Mouse (Mus musculus): ENCODE results near the gene H2afj.

The H2afj gene

GRCm38 (mm10) chr6:136805409-136805775 is 2.7 kb upstream of the H2afj start:
- peak; percentile 28 for DNase-seq (ENCODE audit: low read depth)

DNA sequence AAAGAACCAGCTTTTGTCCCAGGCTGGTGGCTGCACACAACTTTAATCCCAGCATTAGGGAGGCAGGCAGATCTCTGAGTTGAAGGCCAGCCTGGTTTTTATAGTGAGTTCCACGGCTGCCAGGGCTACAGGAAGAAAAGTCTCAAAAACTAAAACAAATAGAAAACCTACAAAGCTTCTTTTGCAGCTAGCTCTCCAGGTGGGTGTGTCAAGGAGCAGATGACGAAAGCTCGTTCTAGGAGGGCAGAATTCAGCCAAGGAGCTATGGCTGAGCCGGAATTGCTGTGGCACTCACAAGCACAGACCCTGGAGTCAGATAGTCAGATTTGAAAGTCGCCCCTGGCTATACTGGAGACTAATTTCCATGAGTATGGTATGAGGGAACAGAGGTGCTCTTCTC is 1.2 kb upstream of the H2afj start:
- no peak for DNase-seq (ENCODE audit: low read depth)

DNA sequence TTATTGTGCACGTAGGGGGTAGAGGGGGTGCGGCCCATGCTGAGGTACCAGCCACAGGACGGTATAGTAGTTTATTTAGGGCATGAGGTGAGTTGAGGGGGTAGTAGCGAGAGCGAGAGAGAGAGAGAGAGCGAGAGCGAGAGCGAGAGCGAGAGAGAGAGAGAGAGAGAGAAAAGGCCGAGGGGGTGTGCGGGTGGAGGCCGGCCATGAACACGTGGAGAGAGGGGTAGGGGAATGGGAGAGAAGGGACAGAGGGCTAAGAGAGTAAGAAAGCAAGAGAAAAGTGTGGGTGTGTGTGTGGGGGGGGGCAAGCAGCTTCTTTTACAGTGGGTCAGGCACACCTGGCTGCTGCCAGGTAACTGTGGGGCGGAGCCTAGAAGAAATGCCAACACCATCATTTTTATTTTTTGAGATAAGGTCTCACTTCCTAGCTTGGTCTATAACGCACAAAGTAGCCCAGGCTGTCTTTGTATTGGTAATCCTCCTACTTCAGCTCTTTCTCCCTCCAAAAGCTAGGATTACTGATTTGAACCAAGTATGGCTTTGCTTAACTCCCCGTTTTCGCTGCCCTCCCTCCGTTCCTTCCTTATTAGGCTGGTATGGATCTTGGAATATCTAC is 540 bp upstream of the H2afj start:
- DNase-seq (ENCODE audit: low read depth), result no peak

DNA sequence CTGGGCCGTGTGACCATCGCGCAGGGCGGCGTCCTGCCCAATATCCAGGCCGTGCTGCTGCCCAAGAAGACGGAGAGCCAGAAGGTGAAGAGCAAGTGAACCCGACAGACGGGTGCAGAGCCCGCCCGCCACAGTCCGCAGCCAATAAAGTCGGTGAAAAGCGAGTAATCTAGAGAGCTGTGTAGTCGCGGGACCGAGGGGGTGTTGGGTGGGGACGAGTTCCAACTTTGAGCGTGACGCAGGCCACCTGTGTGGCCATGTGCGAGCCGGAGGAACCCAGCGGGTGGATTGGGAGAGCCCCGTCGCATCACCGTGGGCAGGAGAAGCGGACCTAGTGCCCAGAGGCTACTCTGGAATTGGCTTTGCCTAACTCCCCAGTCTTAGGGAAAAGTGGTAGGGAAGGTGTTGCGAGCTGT is 595 bp downstream of the H2afj start:
- peak; percentile 68 for DNase-seq (ENCODE audit: low read depth)

GRCm38 (mm10) chr6:136809077-136809476 is 1.0 kb downstream of the H2afj start:
- DNase-seq (ENCODE audit: low read depth), result peak; percentile 83

DNA sequence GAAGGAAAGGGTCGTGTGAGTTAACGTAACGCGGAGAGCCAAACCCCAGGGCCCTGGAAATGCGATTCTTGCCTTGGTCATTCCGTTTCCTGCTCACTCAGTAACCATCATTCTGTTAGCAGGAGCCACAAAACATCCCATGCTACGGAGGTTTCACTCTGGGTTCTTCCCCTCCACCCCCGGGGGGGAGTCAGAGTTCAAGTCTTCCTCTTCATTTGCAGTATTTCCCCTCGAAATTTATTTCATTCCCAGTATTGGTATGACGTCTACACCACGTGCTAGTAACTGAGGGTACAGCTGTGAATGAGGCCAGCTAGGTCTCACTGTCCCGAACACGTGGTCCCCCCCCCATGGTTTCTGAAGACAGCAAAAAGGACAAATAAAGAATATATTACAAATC is 1.6 kb downstream of the H2afj start:
- peak; percentile 49 for DNase-seq (ENCODE audit: low read depth)

GRCm38 (mm10) chr6:136811196-136811595 is 3.2 kb downstream of the H2afj start:
- no peak for DNase-seq (ENCODE audit: low read depth)

DNA sequence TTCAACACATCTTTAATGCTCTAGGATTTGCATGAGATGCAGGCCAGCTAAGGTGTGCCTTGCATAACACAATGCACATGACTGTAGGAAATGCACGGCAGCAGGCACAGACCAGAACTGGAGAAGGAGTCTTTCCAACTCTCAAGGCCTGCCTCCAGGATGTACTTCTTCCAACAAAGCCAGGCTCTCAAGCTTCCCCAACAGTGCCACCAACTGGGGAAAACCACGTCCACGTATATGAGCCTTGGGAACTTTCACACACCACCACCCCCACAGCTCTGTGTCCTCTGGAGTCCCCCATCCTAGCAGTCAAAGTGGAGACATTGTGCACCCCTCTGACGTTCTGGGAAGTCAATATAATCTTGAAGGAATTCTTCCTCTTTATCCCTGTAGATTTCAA is 5.1 kb downstream of the H2afj start:
- DNase-seq (ENCODE audit: low read depth), result no peak

DNA sequence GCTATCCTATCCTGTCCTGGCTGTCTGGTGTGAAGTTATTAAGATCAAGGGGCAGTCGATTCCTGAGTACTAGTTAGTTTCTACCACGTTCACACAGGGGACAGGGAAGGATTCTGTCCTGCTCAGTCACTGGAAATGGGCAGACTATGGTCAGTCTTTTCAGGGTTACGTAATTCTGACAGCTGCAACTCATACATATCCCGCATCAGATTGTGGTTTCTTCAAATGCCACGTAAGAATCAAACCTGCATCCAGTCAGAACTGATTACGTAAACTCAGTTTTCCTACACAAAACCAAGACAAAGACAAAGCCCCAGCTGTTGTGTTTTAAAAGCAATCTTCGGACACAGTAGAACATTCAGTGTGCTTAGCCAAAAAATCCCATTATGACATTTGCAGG is 7.3 kb downstream of the H2afj start:
- no peak for DNase-seq (ENCODE audit: low read depth)

GRCm38 (mm10) chr6:136816826-136817225 is 8.8 kb downstream of the H2afj start:
- no peak for DNase-seq (ENCODE audit: low read depth)

GRCm38 (mm10) chr6:136817549-136817948 is 9.5 kb downstream of the H2afj start:
- no peak for DNase-seq (ENCODE audit: low read depth)

DNA sequence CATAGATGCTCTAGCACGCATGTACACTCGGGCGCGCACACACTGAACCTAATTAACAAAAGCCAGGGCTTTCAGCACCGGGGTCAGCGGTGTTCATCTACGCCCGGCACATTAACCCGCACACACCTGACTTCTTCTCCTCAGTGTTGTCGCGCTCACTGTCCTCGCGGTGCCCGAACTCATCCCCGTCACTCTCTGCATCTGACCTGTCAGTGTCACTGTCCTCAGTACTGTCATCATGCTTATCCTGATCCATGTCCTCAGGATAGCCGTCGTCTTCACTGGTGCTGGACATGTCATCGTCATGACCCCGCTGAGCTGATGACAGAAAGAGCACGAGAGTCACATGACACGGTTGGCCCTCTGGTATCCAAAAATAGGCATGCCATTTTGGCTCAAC is 12.3 kb downstream of the H2afj start:
- no peak for DNase-seq (ENCODE audit: low read depth)

DNA sequence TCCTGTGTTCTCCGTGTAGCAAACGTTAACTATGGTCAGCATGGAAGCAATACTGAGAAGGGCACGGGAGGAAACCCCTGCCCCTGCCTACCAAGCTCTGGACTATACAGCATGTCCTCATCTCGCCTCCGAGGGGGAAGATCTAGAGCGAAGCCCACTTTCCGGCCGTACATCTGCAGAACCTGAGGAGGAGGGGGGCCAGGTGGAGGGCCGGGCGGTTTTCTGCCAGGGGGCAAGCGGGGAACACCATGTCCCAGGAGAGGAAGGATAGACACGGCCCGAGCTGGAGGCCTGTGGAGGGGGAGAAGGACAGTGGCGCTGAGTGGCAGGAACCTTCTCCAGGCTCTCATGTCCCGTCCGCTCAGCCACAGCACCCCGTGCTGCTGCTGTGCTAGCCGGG is 13.0 kb downstream of the H2afj start:
- DNase-seq (ENCODE audit: low read depth), result no peak

DNA sequence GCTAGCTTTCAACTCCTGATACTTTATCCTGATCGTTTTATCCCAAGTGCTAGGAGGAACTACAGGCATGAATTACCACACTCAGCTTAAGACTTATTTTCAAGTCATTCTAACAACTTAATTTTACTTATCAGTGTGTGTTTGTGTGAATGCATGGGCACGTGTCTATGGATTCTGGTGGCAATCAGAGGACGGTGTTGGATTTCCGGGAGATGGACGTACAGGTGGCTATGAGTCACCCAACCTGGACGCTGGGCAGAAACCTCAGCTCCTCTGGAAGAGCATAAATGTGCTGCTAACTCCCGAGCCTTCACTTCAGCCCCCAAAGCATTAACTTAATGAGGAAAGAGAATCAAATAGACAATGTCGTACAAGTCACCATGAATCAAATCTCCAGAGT is 16.9 kb downstream of the H2afj start:
- DNase-seq (ENCODE audit: low read depth), result no peak

DNA sequence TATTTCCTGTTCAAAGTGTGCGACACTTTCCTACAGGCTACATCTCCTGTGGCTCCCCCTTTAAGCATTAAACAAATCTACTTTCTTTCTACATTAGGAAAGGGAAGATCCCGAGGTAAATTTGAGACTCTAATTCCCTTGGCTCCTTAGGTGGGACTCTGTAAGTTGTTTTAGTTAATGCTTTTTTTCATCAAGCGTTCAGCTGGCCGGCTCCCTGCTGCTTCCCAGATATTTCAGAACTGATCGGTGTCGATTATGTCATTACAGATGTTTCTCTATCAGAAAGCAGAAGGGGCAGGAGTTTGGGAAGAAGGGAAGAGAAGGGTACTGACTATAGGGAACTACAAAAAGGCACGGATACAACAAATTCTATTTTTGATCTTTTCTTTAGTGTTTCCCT is 19.1 kb downstream of the H2afj start:
- DNase-seq (ENCODE audit: low read depth), result no peak

DNA sequence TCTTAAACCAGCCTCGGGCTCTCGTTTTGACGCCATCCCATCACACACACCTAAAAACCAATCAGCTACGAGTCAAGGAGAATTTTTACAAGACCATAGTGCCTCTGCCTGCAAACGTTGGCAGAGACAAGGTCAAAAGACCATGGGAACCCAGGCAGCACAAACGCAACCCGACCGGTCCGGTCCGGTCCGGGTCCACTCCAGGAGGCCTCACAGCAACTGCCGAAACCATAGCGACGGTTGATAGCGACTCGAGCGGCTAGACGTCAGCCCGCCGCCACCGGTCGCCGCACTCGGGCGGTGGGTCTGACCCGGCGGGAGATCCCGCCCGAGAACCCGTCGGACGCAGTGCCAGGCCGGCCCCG is 19.5 kb downstream of the H2afj start, which contains the start of gene BC049715:
TSS of gene BC049715 (plus strand) at position 111 of the 365 bp plus-strand sequence.
- DNase-seq (ENCODE audit: low read depth), result no peak

GRCm38 (mm10) chr6:136827881-136828561 is 20.0 kb downstream of the H2afj start, which contains the start of gene Wbp11:
Gene Wbp11, minus strand, starts transcription at chr6:136828233.
- DNase-seq (ENCODE audit: low read depth), result peak; percentile 96

DNA sequence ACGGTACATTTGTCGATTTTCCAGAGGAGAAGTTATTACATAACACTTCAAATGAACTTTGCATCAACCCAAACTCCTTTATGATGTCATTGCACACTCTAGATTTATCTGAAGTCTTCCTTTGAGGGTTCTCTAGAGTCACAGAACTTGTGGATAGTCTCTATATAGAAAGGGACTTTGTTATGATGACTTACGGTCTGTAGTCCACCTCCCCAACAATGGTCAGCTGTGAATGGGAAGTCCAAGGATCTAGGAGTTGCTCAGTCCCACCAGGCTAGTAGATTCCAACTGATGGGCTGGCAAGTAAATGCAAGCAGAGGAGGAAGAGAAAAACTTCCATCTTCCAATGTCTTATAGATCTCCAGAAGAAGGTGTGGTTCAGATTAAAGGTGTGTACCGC is 20.6 kb downstream of the H2afj start:
- no peak for DNase-seq (ENCODE audit: low read depth)

DNA sequence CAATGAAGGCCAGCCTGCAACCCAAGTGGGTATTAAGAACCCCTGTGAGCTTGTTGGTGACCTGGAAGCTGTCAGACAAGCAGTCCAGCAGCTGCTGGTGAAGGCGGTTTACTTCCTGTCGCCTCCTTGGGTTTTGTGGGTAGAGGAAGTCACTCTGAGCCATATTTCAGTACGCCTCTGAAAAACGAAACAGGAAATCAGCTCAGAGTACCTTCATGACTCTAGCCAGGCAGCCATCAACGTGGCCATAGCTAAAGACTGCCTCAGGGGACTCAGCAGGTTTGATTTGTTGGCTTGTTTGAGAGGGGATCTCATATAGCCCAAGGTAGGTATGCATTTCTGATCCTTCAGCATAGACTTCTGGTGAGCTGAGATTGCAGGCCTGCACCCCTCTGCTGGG is 23.7 kb downstream of the H2afj start:
- DNase-seq (ENCODE audit: low read depth), result peak; percentile 69

DNA sequence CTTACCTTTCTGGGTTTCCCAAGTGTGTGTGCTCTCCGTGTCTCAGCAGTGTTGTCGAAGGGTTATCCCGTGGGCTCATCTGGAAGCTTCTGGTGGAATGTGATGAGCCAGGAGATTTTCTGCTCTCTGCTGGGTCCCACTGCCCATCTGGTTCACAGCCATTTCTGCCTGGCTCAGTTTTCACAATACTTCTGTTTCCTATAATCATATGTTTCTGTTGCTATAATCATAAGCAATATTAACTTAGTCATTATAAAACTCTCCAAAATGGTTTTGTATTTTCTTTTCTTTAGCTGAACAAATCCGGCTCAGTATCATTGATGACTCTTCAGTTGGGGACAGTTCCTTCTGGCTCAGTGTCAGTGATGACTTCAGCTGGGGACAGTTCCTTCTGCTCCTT is 27.3 kb downstream of the H2afj start, which contains the start of gene Smco3:
TSS of gene Smco3 (minus strand) at position 101 of the 400 bp plus-strand sequence.
- no peak for DNase-seq (ENCODE audit: low read depth)

DNA sequence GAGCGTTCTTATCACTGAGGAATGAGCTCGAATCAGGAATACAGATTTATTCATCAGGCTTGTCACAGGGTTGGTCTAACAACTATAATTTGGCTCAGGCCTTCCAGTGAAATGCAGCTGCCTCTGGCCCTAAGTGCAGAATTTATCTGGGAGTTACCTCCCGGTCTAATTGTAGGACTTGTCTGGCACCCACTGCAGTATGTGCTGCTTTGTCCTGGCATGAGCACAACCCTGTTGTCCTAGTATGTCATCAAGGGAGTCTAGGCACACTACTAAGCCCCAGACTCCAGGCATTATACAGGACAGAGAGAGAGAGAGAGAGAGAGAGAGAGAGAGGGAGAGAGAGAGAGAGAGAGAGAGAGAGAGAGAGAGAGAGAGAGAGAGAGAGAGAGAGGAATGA is 29.3 kb downstream of the H2afj start:
- DNase-seq (ENCODE audit: low read depth), result no peak

- no peak for DNase-seq (ENCODE audit: low read depth)
Observed at GRCm38 (mm10) chr6:136844903-136845302, 36.9 kb downstream of the H2afj start.

DNA sequence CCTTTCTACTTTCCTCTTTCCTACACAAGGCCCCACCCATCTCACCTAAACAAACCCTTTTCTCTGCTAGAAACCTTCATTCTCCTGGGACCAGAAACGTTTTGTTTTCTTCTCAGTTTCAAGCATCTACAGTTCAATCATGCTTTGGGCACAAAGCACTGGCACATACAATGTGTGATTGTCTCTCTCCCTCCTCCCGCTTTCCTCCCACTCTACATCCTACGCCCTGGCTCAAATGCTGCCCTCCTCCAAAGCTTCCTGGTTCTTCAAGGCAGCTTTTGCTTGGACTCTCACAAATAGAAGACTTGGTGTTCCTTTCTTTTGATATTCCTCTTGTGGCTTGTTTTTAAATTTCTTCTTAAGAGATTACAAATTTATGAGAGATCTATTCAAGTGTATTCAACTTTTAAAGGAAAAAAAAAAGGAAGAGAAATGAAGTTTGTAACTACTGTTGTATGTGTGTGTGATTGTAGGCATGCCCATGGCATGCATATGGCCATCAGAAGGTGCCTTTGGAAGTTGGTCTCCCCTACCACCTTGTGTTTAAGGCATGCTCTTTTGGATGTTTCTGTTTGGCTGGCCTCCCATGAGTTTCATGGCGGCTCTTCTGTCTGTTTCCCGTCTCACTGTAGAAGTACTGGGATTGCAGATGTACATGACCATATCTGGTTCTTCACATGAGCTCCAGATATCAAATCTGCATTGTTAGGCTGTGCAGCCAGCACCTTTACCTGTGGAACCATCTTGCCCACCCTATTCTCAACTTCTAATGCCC is 37.8 kb downstream of the H2afj start:
- DNase-seq (ENCODE audit: low read depth), result no peak

Measured in induced T-regulatory cell, adult 2 months (primary cell).